Mouse (Mus musculus): ENCODE measurements around the gene Usp29. TPM values are rescaled to one million over a fixed set of nuclear protein-coding genes. Genes with fewer than 3 reads are reported as not detected.

Gene Usp29
- polyA plus RNA-seq, 1 experiment from 2014 or later = 41.5 TPM

DNA sequence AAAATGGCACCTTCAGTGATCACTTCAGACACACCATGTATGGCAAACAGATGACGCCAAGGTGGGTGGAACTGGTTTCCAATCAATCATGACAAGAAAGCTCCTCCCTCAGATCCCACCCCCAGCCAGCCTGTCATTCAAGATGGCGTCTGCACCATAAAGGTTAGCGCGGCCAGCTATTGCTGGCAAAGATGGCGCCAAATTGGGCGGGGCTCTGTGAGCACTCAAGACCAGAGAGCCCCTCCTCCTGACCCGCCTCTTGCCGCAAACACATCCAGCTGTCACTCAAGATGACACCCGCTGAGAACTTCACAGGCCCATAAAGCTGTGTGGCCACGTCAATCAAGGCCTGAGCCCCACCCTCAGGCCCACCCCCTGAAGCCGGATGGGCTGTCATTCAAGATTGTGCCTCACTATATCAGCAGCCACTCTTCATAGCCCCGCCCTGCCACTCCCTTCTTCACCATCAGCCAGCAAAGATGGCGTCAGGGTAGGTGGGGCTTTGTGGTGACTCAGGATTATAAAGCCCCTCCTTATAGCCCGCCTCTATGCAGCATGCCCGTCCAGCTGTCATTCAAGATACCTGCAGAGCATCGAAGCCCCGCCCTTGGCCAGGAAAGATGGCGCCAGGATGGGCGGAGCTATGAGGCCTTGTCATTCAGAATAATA is 2.0 kb upstream of the Usp29 start:
- no peaks in the 10 kb centered on the region for H3K27me3 ChIP-seq (ENCODE audit: control insufficient read depth, insufficient read depth, low read length)

DNA sequence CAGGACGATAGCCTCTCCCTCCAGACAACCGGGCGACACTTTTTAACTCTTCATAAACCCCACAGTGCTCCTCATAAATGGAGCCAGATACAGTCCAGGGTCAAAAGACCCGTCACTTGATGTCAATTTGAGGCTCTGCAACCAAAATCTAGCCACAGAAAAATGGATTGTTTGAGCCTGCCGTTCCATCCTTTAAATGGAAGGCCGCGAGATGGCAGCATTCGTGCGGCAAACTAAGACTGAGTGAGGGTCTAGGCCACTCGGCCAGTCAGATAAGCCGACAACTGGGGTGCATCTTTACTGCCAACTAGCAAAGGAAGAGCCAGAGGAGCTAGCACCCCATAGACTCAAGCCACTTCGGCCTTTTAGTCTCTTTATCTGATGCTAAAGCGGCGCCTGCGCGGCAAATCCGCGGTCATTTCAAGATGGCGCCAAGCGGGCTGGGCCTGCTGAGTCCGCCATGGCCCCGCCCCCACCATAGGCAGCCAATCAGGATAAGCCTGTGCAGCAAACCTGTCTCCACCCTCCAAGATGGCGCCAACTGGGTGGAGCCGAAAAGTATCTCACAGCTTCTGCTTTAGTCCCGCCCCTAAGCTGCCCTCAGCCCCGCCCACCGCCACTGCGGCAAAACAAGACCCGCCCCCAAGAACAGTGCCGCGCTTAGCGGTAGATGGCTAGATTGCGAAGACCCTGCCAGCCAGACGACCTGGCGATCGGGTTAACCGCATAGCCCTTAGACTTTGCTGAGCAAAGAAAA is 1.1 kb upstream of the Usp29 start:
- 0 out of 2 replicates have a peak, but pooled peaks cover 5% of the 10 kb centered on the region for H3K36me3 ChIP-seq (ENCODE audit: control insufficient read depth, insufficient read depth, low read length)
- peak overlapping the region; percentile 69 for H3K9ac ChIP-seq (replicated peaks; ENCODE audit: low read depth, low read length)
- no peaks in the 10 kb centered on the region for H3K4me1 ChIP-seq (ENCODE audit: control insufficient read depth, insufficient read depth, low read length)
- peaks cover 7% of the 10 kb centered on the region for H3K9me3 ChIP-seq (ENCODE audit: control insufficient read depth, low read length)
- peak overlapping the region; percentile 44 for H3K4me2 ChIP-seq (ENCODE audit: low read depth, low read length)
- 45% methylated on average over 37 of the region's 37 CpGs for WGBS
- H3K27me3 ChIP-seq (ENCODE audit: control insufficient read depth, insufficient read depth, low read length) = no peaks in the 10 kb centered on the region
- peak overlapping the region; percentile 55 for H3K4me3 ChIP-seq (ENCODE audit: low read depth, low read length)
- H3K27ac ChIP-seq (ENCODE audit: low read depth, low read length) = peak overlapping the region; percentile 95
- peak; percentile 46 for ATAC-seq (ENCODE audit: low read depth)

More for the DNA sequence above, 2.0 kb upstream of the Usp29 start:
- ATAC-seq (ENCODE audit: low read depth) = peak; percentile 81
- peaks cover 5% of the 10 kb centered on the region; the same call in 1 of the 2 replicates for H3K36me3 ChIP-seq (ENCODE audit: control insufficient read depth, insufficient read depth, low read length)
- peaks cover 7% of the 10 kb centered on the region for H3K9me3 ChIP-seq (ENCODE audit: control insufficient read depth, low read length)
- H3K9ac ChIP-seq (replicated peaks; ENCODE audit: low read depth, low read length) = no peak overlapping the region
- H3K4me1 ChIP-seq (ENCODE audit: control insufficient read depth, insufficient read depth, low read length) = no peaks in the 10 kb centered on the region
- H3K27ac ChIP-seq (ENCODE audit: low read depth, low read length) = peak overlapping the region; percentile 95
- 45% methylated on average over 19 of the region's 19 CpGs for WGBS
- H3K4me2 ChIP-seq (ENCODE audit: low read depth, low read length) = peak overlapping the region; percentile 21; the same call in 1 of the 2 replicates
- peak overlapping the region; percentile 55 for H3K4me3 ChIP-seq (ENCODE audit: low read depth, low read length)

DNA sequence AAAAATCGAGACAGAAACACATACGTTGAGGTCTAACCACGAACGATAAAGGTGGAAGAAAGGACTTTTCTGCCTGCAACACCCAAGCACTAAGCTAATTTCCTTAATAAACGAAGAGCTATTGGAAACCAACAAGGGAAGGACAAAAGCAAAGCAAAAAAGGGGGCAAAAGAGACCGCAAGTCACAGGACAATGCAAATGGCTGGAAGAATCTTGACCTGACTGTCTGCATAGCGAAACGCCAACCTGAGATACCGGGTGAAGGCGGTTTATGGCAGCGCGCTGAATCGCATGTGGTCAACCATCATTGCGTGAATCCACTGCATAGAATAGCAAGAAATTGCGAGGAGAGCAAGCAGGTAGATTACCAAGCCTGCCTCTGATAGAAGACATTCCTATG is 423 bp downstream of the Usp29 start:
- Histone ChIP-seq H3K4me2 (ENCODE audit: low read depth, low read length) (peak overlapping the region; percentile 44), H3K4me3 (ENCODE audit: low read depth, low read length) (peak overlapping the region; percentile 55), H3K9me3 (ENCODE audit: control insufficient read depth, low read length) (peaks cover 7% of the 10 kb centered on the region), H3K27me3 (ENCODE audit: control insufficient read depth, insufficient read depth, low read length) (no peaks in the 10 kb centered on the region), H3K4me1 (ENCODE audit: control insufficient read depth, insufficient read depth, low read length) (no peaks in the 10 kb centered on the region), H3K9ac (replicated peaks; ENCODE audit: low read depth, low read length) (peak overlapping the region; percentile 37), H3K36me3 (ENCODE audit: control insufficient read depth, insufficient read depth, low read length) (no peaks in the 10 kb centered on the region), H3K27ac (ENCODE audit: low read depth, low read length) (peak overlapping the region; percentile 73)
- ATAC-seq (ENCODE audit: low read depth) = no peak
- WGBS = 46% methylated on average over 15 of the region's 15 CpGs

DNA sequence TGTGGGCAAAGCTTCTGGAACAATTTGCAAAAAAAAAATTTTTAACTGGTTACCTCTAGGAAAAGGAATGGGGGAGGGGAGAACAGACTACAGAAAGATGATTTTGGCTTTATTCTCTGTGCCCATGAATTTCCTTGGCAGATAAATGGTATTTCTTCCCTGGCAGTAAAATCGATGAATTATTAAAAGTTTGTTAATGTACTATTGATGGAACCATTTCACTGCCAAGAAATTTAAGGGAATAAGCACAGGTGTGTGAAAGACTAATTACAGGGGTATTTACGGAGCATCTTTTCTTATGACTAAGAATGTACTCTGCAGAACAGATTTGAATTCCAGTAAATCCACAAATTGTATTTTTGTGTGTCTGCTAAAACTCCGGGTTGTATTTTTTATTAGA is 995 bp downstream of the Usp29 start:
- WGBS = 49% methylated on average over 3 of the region's 3 CpGs
- no peak overlapping the region for H3K27ac ChIP-seq (ENCODE audit: low read depth, low read length)
- no peak for ATAC-seq (ENCODE audit: low read depth)

DNA sequence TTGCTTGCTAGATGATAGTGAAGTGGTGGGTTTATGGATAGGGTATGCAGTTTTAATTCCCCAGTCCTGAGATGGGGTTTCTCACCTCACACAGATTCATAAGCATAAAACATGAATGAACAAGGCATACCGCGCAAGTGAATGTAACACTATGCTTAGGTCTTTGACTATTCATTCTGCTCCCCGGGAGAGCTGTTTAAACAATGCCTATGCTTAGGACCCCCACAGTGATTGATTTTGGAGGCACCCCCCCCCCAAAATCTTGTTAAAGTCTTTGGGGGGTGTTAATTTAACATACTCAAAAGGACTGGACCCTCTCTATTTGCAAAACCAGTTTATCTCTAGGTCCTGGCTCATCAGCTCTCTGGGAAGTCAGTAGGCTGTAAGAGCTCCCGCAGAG is 1.6 kb downstream of the Usp29 start:
- WGBS = 43% methylated on average over 4 of the region's 4 CpGs
- ATAC-seq (ENCODE audit: low read depth) = no peak
- Histone ChIP-seq H3K27ac (ENCODE audit: low read depth, low read length) (no peak overlapping the region), H3K4me1 (ENCODE audit: control insufficient read depth, insufficient read depth, low read length) (no peaks in the 10 kb centered on the region), H3K4me3 (ENCODE audit: low read depth, low read length) (peak overlapping the region; percentile 55), H3K9ac (replicated peaks; ENCODE audit: low read depth, low read length) (peak overlapping the region; percentile 46), H3K4me2 (ENCODE audit: low read depth, low read length) (peak overlapping the region; percentile 44), H3K36me3 (ENCODE audit: control insufficient read depth, insufficient read depth, low read length) (no peaks in the 10 kb centered on the region), H3K9me3 (ENCODE audit: control insufficient read depth, low read length) (peaks cover 7% of the 10 kb centered on the region), H3K27me3 (ENCODE audit: control insufficient read depth, insufficient read depth, low read length) (no peaks in the 10 kb centered on the region)

More for the DNA sequence above, 995 bp downstream of the Usp29 start:
- Histone ChIP-seq H3K4me3 (ENCODE audit: low read depth, low read length) (peak overlapping the region; percentile 55), H3K4me2 (ENCODE audit: low read depth, low read length) (peak overlapping the region; percentile 44), H3K4me1 (ENCODE audit: control insufficient read depth, insufficient read depth, low read length) (no peaks in the 10 kb centered on the region), H3K9me3 (ENCODE audit: control insufficient read depth, low read length) (peaks cover 7% of the 10 kb centered on the region), H3K27me3 (ENCODE audit: control insufficient read depth, insufficient read depth, low read length) (no peaks in the 10 kb centered on the region), H3K36me3 (ENCODE audit: control insufficient read depth, insufficient read depth, low read length) (no peaks in the 10 kb centered on the region), H3K9ac (replicated peaks; ENCODE audit: low read depth, low read length) (peak overlapping the region; percentile 46; the same call in 1 of the 2 replicates)

DNA sequence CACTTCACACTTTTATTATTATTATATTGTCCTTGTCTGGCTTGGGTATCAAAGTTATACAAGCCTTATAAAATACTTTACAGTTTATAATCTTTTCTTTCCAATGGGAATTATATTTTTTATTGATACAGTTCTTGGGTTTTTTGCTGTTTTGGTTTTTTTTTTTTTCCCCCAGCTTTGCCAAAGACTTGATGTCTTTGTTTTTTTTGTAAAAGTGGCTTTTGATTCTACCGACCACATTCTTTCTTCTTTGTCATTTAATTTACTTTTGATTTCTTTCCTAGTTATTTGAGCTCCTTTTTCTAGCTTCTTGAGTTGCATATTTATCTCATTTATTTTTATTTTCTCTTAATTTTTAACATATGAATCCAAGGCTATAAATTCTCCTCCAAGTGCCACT is 5.7 kb downstream of the Usp29 start:
- H3K27me3 ChIP-seq (ENCODE audit: control insufficient read depth, insufficient read depth, low read length) = no peaks in the 10 kb centered on the region
- no peak overlapping the region for H3K4me3 ChIP-seq (ENCODE audit: low read depth, low read length)
- ATAC-seq (ENCODE audit: low read depth) = no peak
- H3K9ac ChIP-seq (replicated peaks; ENCODE audit: low read depth, low read length) = no peak overlapping the region
- WGBS = 82% methylated on average over 1 of the region's 1 CpGs
- no peak overlapping the region for H3K4me2 ChIP-seq (ENCODE audit: low read depth, low read length)
- H3K9me3 ChIP-seq (ENCODE audit: control insufficient read depth, low read length) = no peaks in the 10 kb centered on the region
- no peak overlapping the region for H3K27ac ChIP-seq (ENCODE audit: low read depth, low read length)
- H3K36me3 ChIP-seq (ENCODE audit: control insufficient read depth, insufficient read depth, low read length) = no peaks in the 10 kb centered on the region
- no peaks in the 10 kb centered on the region for H3K4me1 ChIP-seq (ENCODE audit: control insufficient read depth, insufficient read depth, low read length)

DNA sequence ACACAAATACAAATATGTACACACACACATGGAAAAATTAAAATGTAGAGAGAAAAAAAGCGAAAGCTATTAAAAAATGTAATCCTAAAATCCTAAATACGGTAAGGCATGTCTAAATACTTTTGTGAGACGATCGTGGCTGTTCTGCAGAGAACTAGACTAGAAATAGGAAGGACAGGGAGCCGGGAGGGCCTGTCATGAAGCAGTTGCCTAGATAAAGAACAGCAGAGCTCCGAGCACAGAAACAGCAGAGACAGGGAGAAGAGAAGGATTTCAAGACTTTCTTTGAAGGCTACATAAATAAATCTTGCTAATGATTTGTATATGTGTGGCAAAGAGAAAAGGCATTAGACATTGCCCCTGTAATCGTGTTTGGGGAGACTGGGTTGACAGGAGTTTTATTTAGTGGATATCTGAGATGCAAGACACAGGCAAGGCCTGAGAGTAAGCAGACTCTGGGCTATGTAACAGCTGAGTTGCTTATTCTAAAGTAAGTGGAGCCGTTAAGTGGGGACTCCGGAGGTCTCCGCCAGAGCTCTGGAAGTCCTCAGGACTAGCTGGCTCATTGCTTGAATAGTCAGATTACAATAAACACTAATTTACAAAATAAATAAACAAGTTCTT is 14.0 kb downstream of the Usp29 start:
- WGBS = 65% methylated on average over 10 of the region's 10 CpGs
- Histone ChIP-seq H3K36me3 (ENCODE audit: control insufficient read depth, insufficient read depth, low read length) (no peaks in the 10 kb centered on the region), H3K9me3 (ENCODE audit: control insufficient read depth, low read length) (no peaks in the 10 kb centered on the region), H3K4me1 (ENCODE audit: control insufficient read depth, insufficient read depth, low read length) (0 out of 2 replicates have a peak, but pooled peaks cover 6% of the 10 kb centered on the region), H3K4me2 (ENCODE audit: low read depth, low read length) (no peak overlapping the region), H3K9ac (replicated peaks; ENCODE audit: low read depth, low read length) (no peak overlapping the region), H3K4me3 (ENCODE audit: low read depth, low read length) (no peak overlapping the region), H3K27me3 (ENCODE audit: control insufficient read depth, insufficient read depth, low read length) (no peaks in the 10 kb centered on the region), H3K27ac (ENCODE audit: low read depth, low read length) (no peak overlapping the region)
- ATAC-seq (ENCODE audit: low read depth) = no peak

DNA sequence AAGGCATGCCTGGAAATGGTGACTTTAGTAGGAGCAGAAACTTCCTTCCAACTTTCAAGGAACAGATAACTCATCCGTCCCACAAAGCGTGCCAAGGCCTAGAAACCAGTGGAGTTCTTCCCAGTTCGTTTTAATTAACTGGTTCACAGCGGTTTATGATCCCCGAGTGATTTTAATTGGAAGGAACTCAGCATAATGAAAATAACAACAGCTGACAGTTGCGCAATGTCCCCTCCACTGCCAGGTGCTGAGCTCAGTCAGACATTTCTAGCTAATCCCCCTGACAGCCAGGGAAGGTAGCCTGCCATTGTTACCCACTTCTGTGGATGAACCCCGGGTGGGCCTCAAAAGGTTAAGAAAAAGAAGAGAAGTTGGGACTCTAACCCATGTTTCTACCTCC is 18.8 kb downstream of the Usp29 start:
- H3K4me2 ChIP-seq (ENCODE audit: low read depth, low read length) = no peak overlapping the region
- no peak overlapping the region for H3K9ac ChIP-seq (replicated peaks; ENCODE audit: low read depth, low read length)
- H3K4me1 ChIP-seq (ENCODE audit: control insufficient read depth, insufficient read depth, low read length) = 0 out of 2 replicates have a peak, but pooled peaks cover 6% of the 10 kb centered on the region
- H3K4me3 ChIP-seq (ENCODE audit: low read depth, low read length) = no peak overlapping the region
- 45% methylated on average over 7 of the region's 7 CpGs for WGBS
- no peaks in the 10 kb centered on the region for H3K36me3 ChIP-seq (ENCODE audit: control insufficient read depth, insufficient read depth, low read length)
- no peak overlapping the region for H3K27ac ChIP-seq (ENCODE audit: low read depth, low read length)
- H3K27me3 ChIP-seq (ENCODE audit: control insufficient read depth, insufficient read depth, low read length) = no peaks in the 10 kb centered on the region
- peak; percentile 28 for ATAC-seq (ENCODE audit: low read depth)
- H3K9me3 ChIP-seq (ENCODE audit: control insufficient read depth, low read length) = no peaks in the 10 kb centered on the region
